Mouse (Mus musculus) C2C12 (cell line): Measurements from ENCODE around the gene Zrsr1. TPM values are rescaled to one million over a fixed set of nuclear protein-coding genes. Genes with fewer than 3 reads are reported as not detected.

ENCODE experiments used
- H3K27me3 ChIP-seq: one replicate; pipeline ENCODE4 v1.6.1; 2011; ENCODE audit not compliant: control insufficient read depth, insufficient read depth, insufficient read length
- H3K36me3 ChIP-seq: one replicate; pipeline ENCODE4 v1.6.1; 2011; ENCODE audit not compliant: control insufficient read depth, insufficient read depth
- H3K4me3 ChIP-seq: one replicate; pipeline ENCODE4 v1.5.1; 2011; ENCODE audit warnings: mild to moderate bottlenecking, control low read depth; ENCODE audit not compliant: poor library complexity, insufficient read depth, severe bottlenecking
- H3K79me2 ChIP-seq: one replicate; pipeline ENCODE4 v1.6.1; 2011; ENCODE audit not compliant: control insufficient read depth, insufficient read depth
- H3K79me3 ChIP-seq: one replicate; pipeline ENCODE4 v1.6.1; 2011; ENCODE audit warnings: low read depth, control low read depth
- H3ac ChIP-seq: one replicate; pipeline ENCODE3; 2011; ENCODE audit warnings: low read depth; ENCODE audit not compliant: control insufficient read depth, insufficient read length
- CEBPB ChIP-seq: IDR thresholded peaks from one replicate; pipeline ENCODE4 v1.6.1; 2011; ENCODE audit warnings: low read depth, mild to moderate bottlenecking, control low read depth, moderate library complexity
- CTCF ChIP-seq: IDR thresholded peaks from one replicate; pipeline ENCODE4 v1.5.1; 2011; ENCODE audit not compliant: control insufficient read depth, insufficient read depth, insufficient read length
- FOSL1 ChIP-seq: IDR thresholded peaks from one replicate; pipeline ENCODE4 v1.8.0; 2011; ENCODE audit warnings: mild to moderate bottlenecking, low read length; ENCODE audit not compliant: poor library complexity, insufficient read depth, severe bottlenecking
- MAX ChIP-seq: IDR thresholded peaks from one replicate; pipeline ENCODE4 v1.6.1; 2011; ENCODE audit warnings: mild to moderate bottlenecking, control low read depth
- MYOD1 ChIP-seq: IDR thresholded peaks from one replicate; pipeline ENCODE4 v1.6.1; 2011; ENCODE audit warnings: low read depth; ENCODE audit not compliant: control insufficient read depth, insufficient read length
- MYOG ChIP-seq: IDR thresholded peaks from one replicate; pipeline ENCODE4 v1.6.1; 2011; ENCODE audit not compliant: control insufficient read depth, insufficient read length; ENCODE audit errors: extremely low read depth
- USF1 ChIP-seq: IDR thresholded peaks from one replicate; pipeline ENCODE4 v1.6.1; 2011; ENCODE audit warnings: low read depth, mild to moderate bottlenecking, control low read depth, moderate library complexity
- polyA plus RNA-seq: library from polyadenylated mRNA; unstranded; fragments of >200 nt; fragmentation: generic; extraction: Trizol; gene quantifications from one replicate; pipeline ENCODE4 v1.2.1, GENCODE M21; 2012; ENCODE audit warnings: missing spikeins

Gene Zrsr1
- polyA plus RNA-seq, 1 experiment: 3.4 TPM

DNA sequence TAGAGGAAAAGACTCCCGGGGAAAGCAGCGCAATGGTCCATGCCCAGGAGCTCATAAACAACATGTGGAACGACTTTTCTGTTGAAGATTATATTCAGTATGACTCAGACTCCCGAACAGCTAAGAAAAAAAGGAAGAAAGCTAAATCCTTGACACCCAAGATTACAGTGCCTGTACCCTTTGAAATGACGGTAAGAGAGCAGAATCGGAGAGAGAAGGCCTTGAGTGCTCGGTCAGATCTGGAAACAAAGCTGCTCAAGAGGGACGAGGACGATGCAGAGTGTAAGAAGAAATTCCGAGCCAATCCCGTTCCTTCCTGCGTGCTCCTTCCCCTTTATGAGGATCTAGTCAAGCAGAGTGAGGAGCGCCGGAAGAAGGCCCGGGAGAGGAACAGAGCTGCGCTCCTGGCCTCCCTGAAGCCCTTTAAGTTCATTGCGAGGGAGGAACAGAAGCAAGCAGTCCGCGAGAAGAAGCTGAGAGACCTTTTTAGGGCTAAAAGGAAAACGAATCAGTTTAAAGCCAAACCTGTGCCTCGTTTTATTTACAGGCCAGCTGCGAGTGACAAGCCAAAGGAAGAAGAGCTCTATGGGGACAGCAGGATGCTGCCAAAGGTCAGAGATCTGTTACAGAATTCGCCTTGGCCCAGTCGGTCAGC, 48.4 kb downstream of the Zrsr1 start:
- H3K79me3 ChIP-seq: no peaks in the 10 kb centered on the region
- no peaks in the 10 kb centered on the region for H3K36me3 ChIP-seq
- no peaks in the 10 kb centered on the region for H3K79me2 ChIP-seq
- H3K27me3 ChIP-seq: no peaks in the 10 kb centered on the region
- TF ChIP-seq FOSL1: no peak
- no peak for TF ChIP-seq MYOD1
- no peak for TF ChIP-seq USF1
- no peak for TF ChIP-seq MYOG
- no peak for TF ChIP-seq MAX
- TF ChIP-seq CTCF: no peak
- TF ChIP-seq CEBPB: no peak
- H3K4me3 ChIP-seq: no peak overlapping the region
- H3ac ChIP-seq: no peak overlapping the region

DNA sequence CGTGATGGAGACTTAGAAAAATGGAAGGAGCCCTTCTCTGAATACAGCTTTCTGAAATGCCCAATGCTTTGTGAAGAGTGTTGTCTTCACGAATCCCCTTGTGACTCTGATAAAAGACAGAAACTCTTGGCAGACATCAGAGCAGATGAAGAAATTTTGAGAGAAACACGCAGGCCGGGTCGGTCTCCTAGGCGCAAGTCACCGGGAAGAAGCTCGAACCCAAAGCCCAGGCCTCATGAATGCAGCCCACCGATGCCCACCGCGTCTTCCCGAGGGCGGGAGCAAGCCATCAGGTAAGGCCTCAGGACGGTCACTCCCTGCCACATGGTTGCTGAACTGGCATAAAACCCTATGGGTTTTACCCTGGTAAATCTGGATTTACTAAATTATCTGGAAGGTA, 49.0 kb downstream of the Zrsr1 start:
- TF ChIP-seq USF1 (no peak), FOSL1 (no peak), MAX (no peak), MYOD1 (no peak)
- no peaks in the 10 kb centered on the region for H3K79me3 ChIP-seq
- H3K79me2 ChIP-seq: no peaks in the 10 kb centered on the region
- no peak overlapping the region for H3K4me3 ChIP-seq
- H3K36me3 ChIP-seq: no peaks in the 10 kb centered on the region
- H3ac ChIP-seq: no peak overlapping the region
- no peaks in the 10 kb centered on the region for H3K27me3 ChIP-seq

DNA sequence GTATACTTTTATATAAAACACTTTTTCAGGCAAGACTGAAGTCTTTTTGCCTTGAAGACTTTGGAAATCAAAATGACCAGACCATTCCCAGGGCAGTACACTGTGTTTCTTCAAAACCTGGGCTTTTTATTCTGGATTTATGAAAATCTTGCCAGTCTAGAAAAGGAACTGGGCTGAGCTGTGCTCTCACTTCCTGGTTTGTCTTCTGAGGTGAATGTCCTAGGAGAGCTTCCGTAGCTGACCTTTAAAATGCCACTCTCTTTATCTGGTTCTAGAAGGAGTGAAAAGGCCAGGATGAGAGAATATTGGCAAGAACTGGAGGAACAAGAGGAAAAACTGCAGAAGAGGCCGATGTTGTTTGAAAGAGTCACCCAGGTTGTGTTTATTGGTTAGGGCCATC, 51.4 kb downstream of the Zrsr1 start:
- H3K27me3 ChIP-seq: no peaks in the 10 kb centered on the region
- no peaks in the 10 kb centered on the region for H3K79me2 ChIP-seq
- H3K4me3 ChIP-seq: no peak overlapping the region
- H3K79me3 ChIP-seq: no peaks in the 10 kb centered on the region
- H3ac ChIP-seq: no peak overlapping the region
- H3K36me3 ChIP-seq: no peaks in the 10 kb centered on the region
- TF ChIP-seq FOSL1: no peak
- TF ChIP-seq CEBPB: no peak
- no peak for TF ChIP-seq MAX
- no peak for TF ChIP-seq CTCF
- TF ChIP-seq MYOD1: no peak
- no peak for TF ChIP-seq MYOG
- TF ChIP-seq USF1: no peak

DNA sequence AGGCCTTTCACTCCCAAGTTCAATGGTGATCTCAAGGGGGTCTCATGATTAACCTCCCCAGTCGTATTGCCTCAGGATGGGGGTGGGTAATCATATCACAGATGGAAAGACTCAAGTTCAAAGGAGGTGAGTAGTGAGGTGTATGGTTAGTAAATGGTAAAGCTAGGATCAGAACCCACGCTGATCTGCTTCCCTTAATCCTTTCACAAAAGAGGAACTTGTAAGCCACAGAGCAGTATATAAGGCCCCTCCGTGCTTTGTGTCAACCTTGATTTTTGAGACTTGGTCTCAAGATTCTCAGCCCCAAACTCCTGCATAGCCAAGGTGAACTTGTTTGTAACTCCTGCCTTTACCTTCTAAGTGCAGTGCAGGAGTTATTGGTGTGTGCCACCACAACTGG, 52.4 kb downstream of the Zrsr1 start:
- TF ChIP-seq MAX (no peak), FOSL1 (no peak), MYOG (no peak), USF1 (no peak), CEBPB (no peak), CTCF (no peak)
- Histone ChIP-seq H3K79me2 (no peaks in the 10 kb centered on the region), H3ac (no peak overlapping the region), H3K27me3 (no peaks in the 10 kb centered on the region), H3K79me3 (no peaks in the 10 kb centered on the region), H3K36me3 (no peaks in the 10 kb centered on the region), H3K4me3 (no peak overlapping the region)

Other genes with a start within 250 kb of the Zrsr1 start
- gene B3gnt2, start 111.0 kb upstream of the Zrsr1 start, polyA plus RNA-seq: 10.8 TPM
- 1.4 TPM for gene Gm28048, start 10.1 kb downstream of the Zrsr1 start, polyA plus RNA-seq
- 126 TPM for gene Commd1, start 10.4 kb downstream of the Zrsr1 start, polyA plus RNA-seq
- 144 TPM for gene Cct4, start 18.5 kb downstream of the Zrsr1 start, polyA plus RNA-seq
- 0.23 TPM for gene Fam161a, start 35.5 kb downstream of the Zrsr1 start, polyA plus RNA-seq